Mouse (Mus musculus) limb, embryonic 14.5 days (tissue): ENCODE data around the gene BC016579. TPM values are rescaled to one million over a fixed set of nuclear protein-coding genes. Genes with fewer than 3 reads are reported as not detected.

Experiments
- ATAC-seq: fragments of 200-750 bp; cut with Nextera tagmentation; 2 replicates; pipeline ENCODE4 v1.8.0; 2017; ENCODE audit warnings: low read depth, moderate number of reproducible peaks, moderate TSS enrichment; ENCODE audit not compliant: low FRiP score
- DNase-seq: peaks from one replicate; pipeline ENCODE4 v3.0.0-alpha.2; 2015; ENCODE audit warnings: low spot score
- H3K27ac ChIP-seq: fragments of 300-500 bp; sonication (generic); replicated peaks from 2 replicates; pipeline ENCODE4 v1.5.1; 2014; ENCODE audit warnings: low read depth, mild to moderate bottlenecking, low read length, moderate library complexity, mixed read lengths
- H3K27me3 ChIP-seq: fragments of 300-500 bp; sonication (generic); 2 replicates; pipeline ENCODE4 v1.6.1; 2014; ENCODE audit warnings: low read length, mixed read lengths; ENCODE audit not compliant: control insufficient read depth, insufficient read depth
- H3K36me3 ChIP-seq: fragments of 300-500 bp; sonication (generic); 2 replicates; pipeline ENCODE4 v1.6.1; 2014; ENCODE audit warnings: mild to moderate bottlenecking, low read length, moderate library complexity, mixed read lengths; ENCODE audit not compliant: control insufficient read depth, insufficient read depth
- H3K4me1 ChIP-seq: fragments of 300-500 bp; sonication (generic); 2 replicates; pipeline ENCODE4 v1.6.1; 2014; ENCODE audit warnings: antibody characterized with exemption, low read length, mixed read lengths; ENCODE audit not compliant: control insufficient read depth, insufficient read depth
- H3K4me2 ChIP-seq: fragments of 300-500 bp; sonication (generic); replicated peaks from 2 replicates; pipeline ENCODE4 v1.6.1; 2014; ENCODE audit warnings: low read depth, mild to moderate bottlenecking, low read length, moderate library complexity; ENCODE audit not compliant: severe bottlenecking
- H3K4me3 ChIP-seq: fragments of 300-500 bp; sonication (generic); replicated peaks from 2 replicates; pipeline ENCODE4 v1.5.1; 2014; ENCODE audit warnings: low read length
- H3K9ac ChIP-seq: fragments of 300-500 bp; sonication (generic); 2 replicates; pipeline ENCODE4 v1.6.1; 2014; ENCODE audit warnings: mild to moderate bottlenecking, low read depth, low read length, moderate library complexity; ENCODE audit not compliant: severe bottlenecking
- H3K9me3 ChIP-seq: fragments of 300-500 bp; sonication (generic); 2 replicates; pipeline ENCODE4 v1.6.1; 2016; ENCODE audit warnings: low read length; ENCODE audit not compliant: control insufficient read depth
- POLR2A ChIP-seq: fragments of 200-500 bp; IDR thresholded peaks from 2 replicates; pipeline ENCODE4 v1.8.0; 2012; ENCODE audit warnings: inconsistent platforms, mild to moderate bottlenecking, moderate library complexity, borderline replicate concordance; ENCODE audit not compliant: insufficient read depth, insufficient read length; ENCODE audit errors: extremely low read depth
- WGBS: fragments of 180-500 bp; shearing (Covaris S2); extraction: QIAGEN DNeasy Blood & Tissue Kit; methylation state at CpG from one replicate; pipeline ENCODE4 v1.1.7; 2014; 5-methylcytosine and 5-hydroxymethylcytosine counted together
- polyA plus RNA-seq, 2 experiments: library from polyadenylated mRNA; depleted of rRNA in 1 of 2; stranded (reverse) in 1 of 2; unstranded in 1 of 2; fragments of >200 nt; fragmentation: Nextera tagmentation in 1 of 2; extraction: Ambion mirVana in 1 of 2; gene quantifications; 2 replicates each; pipeline versions ENCODE4 v1.2.1 to v1.2.3; 2012 to 2014

The BC016579 gene
- polyA plus RNA-seq, 2 experiments = 0.14 TPM; not detected in 1

- Histone ChIP-seq H3K4me1 (no peaks in the 10 kb centered on the region), H3K27ac (no peak overlapping the region), H3K9ac (no peak overlapping the region), H3K9me3 (no peaks in the 10 kb centered on the region), H3K27me3 (no peaks in the 10 kb centered on the region), H3K36me3 (no peaks in the 10 kb centered on the region), H3K4me2 (no peak overlapping the region), H3K4me3 (no peak overlapping the region)
- 42% methylated on average over 5 of the region's 5 CpGs for WGBS
- peak; percentile 67; the same call in 1 of the 2 replicates for ATAC-seq
- peak; percentile 79 for DNase-seq
- TF ChIP-seq POLR2A = no peak
Measured at GRCm38 (mm10) chr16:45630347-45630960, 23.4 kb downstream of the BC016579 start.

GRCm38 (mm10) chr16:45629497-45630105 lies 24.3 kb downstream of the BC016579 start:
- Histone ChIP-seq H3K9ac (no peak overlapping the region), H3K9me3 (no peaks in the 10 kb centered on the region), H3K36me3 (no peaks in the 10 kb centered on the region), H3K4me3 (no peak overlapping the region), H3K4me2 (no peak overlapping the region), H3K27ac (no peak overlapping the region), H3K4me1 (no peaks in the 10 kb centered on the region), H3K27me3 (no peaks in the 10 kb centered on the region)
- 68% methylated on average over 8 of the region's 8 CpGs for WGBS
- no peak for DNase-seq
- TF ChIP-seq POLR2A = no peak
- no peak for ATAC-seq

DNA sequence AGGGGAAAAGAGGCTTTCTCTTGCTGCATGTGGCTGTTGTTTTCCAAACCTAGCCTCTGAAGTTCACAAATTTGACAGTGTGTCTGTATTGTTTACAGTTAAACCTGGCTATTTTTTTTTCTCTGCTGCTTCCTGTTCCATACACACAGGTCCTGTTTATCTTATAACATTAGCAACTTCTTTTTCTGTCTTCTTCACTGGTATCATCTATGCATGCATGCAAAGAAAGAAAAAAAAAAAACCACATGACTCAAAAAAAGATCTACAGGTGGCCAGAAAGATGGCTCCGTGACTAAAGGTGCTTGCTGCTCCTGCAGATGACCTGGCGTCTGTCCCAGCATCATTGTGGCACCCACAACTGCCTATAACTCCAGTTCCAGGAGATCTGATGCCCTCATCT lies 28.5 kb downstream of the BC016579 start:
- Histone ChIP-seq H3K9ac (no peak overlapping the region), H3K4me3 (no peak overlapping the region), H3K4me2 (no peak overlapping the region), H3K36me3 (no peaks in the 10 kb centered on the region), H3K27me3 (no peaks in the 10 kb centered on the region), H3K27ac (no peak overlapping the region), H3K4me1 (no peaks in the 10 kb centered on the region), H3K9me3 (no peaks in the 10 kb centered on the region)
- ATAC-seq (no peak), DNase-seq (no peak)
- 85% methylated on average over 2 of the region's 2 CpGs for WGBS
- no peak for TF ChIP-seq POLR2A

GRCm38 (mm10) chr16:45624791-45625190 lies 29.1 kb downstream of the BC016579 start:
- DNase-seq = no peak
- no peak overlapping the region for H3K9ac ChIP-seq
- no peak for ATAC-seq
- 87% methylated on average over 2 of the region's 2 CpGs for WGBS
- no peaks in the 10 kb centered on the region for H3K9me3 ChIP-seq
- H3K4me3 ChIP-seq = no peak overlapping the region
- no peak for TF ChIP-seq POLR2A
- no peaks in the 10 kb centered on the region for H3K4me1 ChIP-seq
- no peaks in the 10 kb centered on the region for H3K36me3 ChIP-seq
- no peaks in the 10 kb centered on the region for H3K27me3 ChIP-seq
- H3K4me2 ChIP-seq = no peak overlapping the region
- no peak overlapping the region for H3K27ac ChIP-seq

GRCm38 (mm10) chr16:45623230-45623629 lies 30.6 kb downstream of the BC016579 start:
- ATAC-seq (no peak), DNase-seq (no peak)
- Histone ChIP-seq H3K9ac (no peak overlapping the region), H3K36me3 (no peaks in the 10 kb centered on the region), H3K4me3 (no peak overlapping the region), H3K27ac (no peak overlapping the region), H3K4me1 (no peaks in the 10 kb centered on the region), H3K4me2 (no peak overlapping the region), H3K27me3 (no peaks in the 10 kb centered on the region), H3K9me3 (no peaks in the 10 kb centered on the region)
- TF ChIP-seq POLR2A = no peak
- 92% methylated on average over 4 of the region's 4 CpGs for WGBS
